In genomic region chr3:101602511-101603055, GRCm38 (mm10) we compare ENCODE assay signal across 10 mouse cellular contexts. TPM values are rescaled to one million over a fixed set of nuclear protein-coding genes. Genes with fewer than 3 reads are reported as not detected.
DNase-seq lines count a peak whose midpoint lies in the region; ATAC-seq and TF ChIP-seq lines count a peak whose summit lies in the region.
"Had no signal": no experiment of that assay in that cellular context is flagged by ENCODE, and none has a peak within 500 bp of the region (broad histone marks: within the 10 kb centered on the region; RNA-seq: fewer than 3 reads in every experiment).

No protein-coding gene starts in this region.

- peak overlapping the region; percentile 89 for H3K4me2 ChIP-seq in kidney, embryonic 15.5 days
- peak overlapping the region; percentile 88 for H3K4me2 ChIP-seq in embryonic facial prominence, embryonic 15.5 days (replicated peaks)
- H3K4me2 ChIP-seq in intestine, embryonic 15.5 days (replicated peaks) = peak overlapping the region; percentile 84
- H3K4me2 ChIP-seq in midbrain, postnatal 0 days (ENCODE audit: low read depth, low read length, poor library complexity, severe bottlenecking) = peak overlapping the region; percentile 83

- peak overlapping the region; percentile 84 for H3K4me3 ChIP-seq in kidney, embryonic 15.5 days (replicated peaks)
- H3K4me3 ChIP-seq in embryonic facial prominence, embryonic 15.5 days (replicated peaks) = peak overlapping the region; percentile 91
- peak overlapping the region; percentile 93 for H3K4me3 ChIP-seq in intestine, embryonic 15.5 days (replicated peaks)
- H3K4me3 ChIP-seq in midbrain, postnatal 0 days (ENCODE audit: low read depth, low read length) = peak overlapping the region; percentile 96

- H3K27ac ChIP-seq in kidney, embryonic 15.5 days = peak overlapping the region; percentile 98
- no peak overlapping the region for H3K27ac ChIP-seq in embryonic facial prominence, embryonic 15.5 days (replicated peaks)
- peak overlapping the region; percentile 98; the same call in 1 of the 2 replicates for H3K27ac ChIP-seq in intestine, embryonic 15.5 days
- H3K27ac ChIP-seq in midbrain, postnatal 0 days (ENCODE audit: low read depth, low read length) = no peak overlapping the region

- H3K27me3 ChIP-seq in kidney, embryonic 15.5 days = 0 out of 2 replicates have a peak, but pooled peaks cover 4% of the 10 kb centered on the region
- no peaks in the 10 kb centered on the region for H3K27me3 ChIP-seq in embryonic facial prominence, embryonic 15.5 days
- H3K27me3 ChIP-seq in intestine, embryonic 15.5 days (replicated peaks) = no peaks in the 10 kb centered on the region
- no peaks in the 10 kb centered on the region for H3K27me3 ChIP-seq in midbrain, postnatal 0 days (ENCODE audit: insufficient read depth, low read length)

- DNase-seq in kidney, postnatal 14 days = no peak
- DNase-seq in midbrain, postnatal 0 days (ENCODE audit: low spot score) = no peak
- DNase-seq in thymus, postnatal 4 days = no peak
- no peak for DNase-seq in urinary bladder, adult 18-20 months (ENCODE audit: low spot score in 2 of 2)
- no peak for DNase-seq in B cell, adult 2 months
- DNase-seq: embryo, embryonic 11 days; lung, postnatal 4 days had no signal

- H3K4me1 ChIP-seq in kidney, embryonic 15.5 days = peaks cover 68% of the 10 kb centered on the region
- H3K4me1 ChIP-seq in embryonic facial prominence, embryonic 15.5 days = peaks cover 70% of the 10 kb centered on the region
- H3K4me1 ChIP-seq in intestine, embryonic 15.5 days (replicated peaks) = peaks cover 40% of the 10 kb centered on the region
- peaks cover 26% of the 10 kb centered on the region for H3K4me1 ChIP-seq in midbrain, postnatal 0 days (ENCODE audit: insufficient read depth, low read length)

- H3K9ac ChIP-seq in kidney, embryonic 15.5 days = peak overlapping the region; percentile 93
- peak overlapping the region; percentile 90; the same call in 1 of the 2 replicates for H3K9ac ChIP-seq in embryonic facial prominence, embryonic 15.5 days
- peak overlapping the region; percentile 95; the same call in 1 of the 2 replicates for H3K9ac ChIP-seq in intestine, embryonic 15.5 days
- H3K9ac ChIP-seq in midbrain, postnatal 0 days (replicated peaks; ENCODE audit: low read length, poor library complexity, severe bottlenecking) = 0 out of 2 replicates have a peak overlapping the region, but pooled peaks have one; percentile 98

- 49% methylated on average over 4 of the region's 4 CpGs for WGBS in kidney, embryonic 15.5 days
- WGBS in embryonic facial prominence, embryonic 15.5 days = 55% methylated on average over 4 of the region's 4 CpGs
- WGBS in intestine, embryonic 15.5 days = 44% methylated on average over 4 of the region's 4 CpGs
- 80% methylated on average over 4 of the region's 4 CpGs for WGBS in midbrain, postnatal 0 days

- no peak for TF ChIP-seq CTCF in midbrain, postnatal 0 days (IDR thresholded peaks at IDR 0.05)

- H3K9me3 ChIP-seq in kidney, embryonic 15.5 days (replicated peaks) = no peaks in the 10 kb centered on the region
- no peaks in the 10 kb centered on the region for H3K9me3 ChIP-seq in embryonic facial prominence, embryonic 15.5 days (replicated peaks)
- H3K9me3 ChIP-seq in intestine, embryonic 15.5 days = no peaks in the 10 kb centered on the region
- H3K9me3 ChIP-seq in midbrain, postnatal 0 days (ENCODE audit: low read length) = no peaks in the 10 kb centered on the region

- no peak for ATAC-seq in kidney, embryonic 15.5 days (replicated peaks; ENCODE audit: low FRiP score)
- ATAC-seq in embryonic facial prominence, embryonic 15.5 days (ENCODE audit: insufficient number of reproducible peaks, low FRiP score, low TSS enrichment, low read depth) = no peak
- no peak for ATAC-seq in intestine, embryonic 15.5 days
- no peak for ATAC-seq in midbrain, postnatal 0 days (ENCODE audit: low FRiP score)

- no peaks in the 10 kb centered on the region for H3K36me3 ChIP-seq in kidney, embryonic 15.5 days
- H3K36me3 ChIP-seq in embryonic facial prominence, embryonic 15.5 days = no peaks in the 10 kb centered on the region
- no peaks in the 10 kb centered on the region for H3K36me3 ChIP-seq in intestine, embryonic 15.5 days
- H3K36me3 ChIP-seq in midbrain, postnatal 0 days (ENCODE audit: insufficient read depth, low read length) = no peaks in the 10 kb centered on the region

RNA-seq across cellular contexts. Expression of gene Atp1a1, which starts 1.9 kb away (rescaled TPM):
- polyA plus RNA-seq in kidney, embryonic 15.5 days (2015; fragmentation: Nextera tagmentation; extraction: Ambion mirVana) = 220 and 247 TPM in 2 replicates
- polyA plus RNA-seq in embryonic facial prominence, embryonic 15.5 days (2015; fragmentation: Nextera tagmentation; extraction: Ambion mirVana) = 116 and 123 TPM in 2 replicates
- 247 and 251 TPM in 2 replicates for polyA plus RNA-seq in intestine, embryonic 15.5 days (2015; fragmentation: Nextera tagmentation; extraction: Ambion mirVana)
- total RNA-seq in midbrain, postnatal 0 days (2014; rRNA removed) = 211 and 235 TPM in 2 replicates
- polyA plus RNA-seq in midbrain, postnatal 0 days (2015; fragmentation: Nextera tagmentation; extraction: Ambion mirVana) = 54.7 and 56.7 TPM in 2 replicates

Comparison
In these comparisons a context has a peak if more than half of its experiments do, and no peak if none do; other contexts are left out.
1. H3K27ac ChIP-seq: peak in kidney, embryonic 15.5 days (single experiment) and intestine, embryonic 15.5 days (single experiment); none in embryonic facial prominence, embryonic 15.5 days (single experiment) and midbrain, postnatal 0 days (single experiment).
2. Peak in every context shown above with its lines, with median percentiles within 50 percentile points of each other: H3K4me2 ChIP-seq, H3K4me3 ChIP-seq and H3K9ac ChIP-seq.